Mouse (Mus musculus) cerebellum, postnatal 36 days (tissue): ENCODE results near the gene Gpc6.

Experiments
- DNase-seq, 2 experiments: peaks; one replicate each; pipeline ENCODE4 v3.0.0; 2021 to 2022; ENCODE audit warnings: mixed read lengths in 2 of 2

Gpc6 gene

GRCm38 (mm10) chr14:116947939-116948591 is 22.9 kb downstream of the Gpc6 start:
- DNase-seq: no peak

- no peak for DNase-seq
These were observed 32.0 kb downstream of the Gpc6 start for GRCm38 (mm10) chr14:116957154-116957553.

DNA sequence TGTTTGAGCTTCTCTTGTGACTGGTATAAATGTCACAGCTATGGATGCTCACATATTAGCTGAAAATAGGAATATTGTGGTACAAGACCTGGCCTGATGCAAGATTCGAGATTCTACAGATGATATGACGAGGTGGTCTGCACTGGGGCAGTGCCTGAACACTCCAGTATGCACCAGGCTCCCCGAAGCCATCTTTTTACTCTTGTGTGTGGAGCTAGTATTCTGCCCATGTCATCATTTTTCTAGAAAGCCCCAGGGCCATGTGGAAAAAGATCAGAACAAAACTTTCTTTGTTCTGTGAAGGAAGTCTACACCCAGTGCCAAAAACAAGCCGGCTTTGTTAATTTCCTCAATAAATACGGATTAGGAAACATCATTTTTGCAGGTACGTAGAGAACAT is 39.7 kb downstream of the Gpc6 start:
- no peak for DNase-seq

- DNase-seq: no peak
These were observed 49.6 kb downstream of the Gpc6 start for GRCm38 (mm10) chr14:116974708-116975107.

DNA sequence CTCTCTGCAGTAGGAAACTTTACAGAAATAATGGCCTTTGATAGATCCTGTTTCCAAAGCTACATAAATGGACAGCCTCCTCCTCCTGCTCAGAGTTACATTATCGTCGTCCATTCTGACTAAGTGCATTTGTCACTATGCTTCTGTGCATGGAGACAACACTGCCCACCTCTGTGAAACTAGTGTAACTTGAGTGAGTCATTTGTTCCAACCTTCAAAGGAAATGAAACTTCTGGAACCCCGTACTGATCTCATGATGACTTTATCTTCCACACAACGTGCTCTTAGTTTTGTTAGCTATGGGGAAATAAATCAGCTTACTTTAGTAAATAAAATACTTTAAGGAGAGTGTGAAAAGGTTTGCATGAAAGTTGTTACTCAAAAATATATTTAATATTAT is 50.1 kb downstream of the Gpc6 start:
- DNase-seq: no peak

GRCm38 (mm10) chr14:116977259-116977658 is 52.1 kb downstream of the Gpc6 start:
- no peak for DNase-seq

GRCm38 (mm10) chr14:116979714-116980382 is 54.7 kb downstream of the Gpc6 start:
- no peak for DNase-seq

DNA sequence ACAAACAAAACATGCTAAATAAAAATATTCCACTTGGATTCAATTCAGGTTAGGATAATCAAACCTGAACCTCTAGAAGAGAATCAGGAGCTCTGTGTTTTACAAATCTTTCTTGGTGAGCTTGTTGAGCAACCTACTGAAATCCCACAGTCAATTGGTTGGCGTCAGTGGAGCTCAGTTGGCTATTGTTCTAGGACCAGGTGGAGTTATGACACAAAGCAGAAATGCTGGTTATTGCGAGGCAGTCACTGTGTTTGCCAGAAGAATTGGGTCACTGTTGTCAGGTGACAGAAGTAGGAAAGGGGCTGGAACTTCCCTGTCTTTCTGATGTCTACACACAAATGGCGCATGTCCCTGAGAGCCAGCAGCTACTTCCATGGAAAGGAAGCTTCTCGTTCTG is 56.6 kb downstream of the Gpc6 start:
- DNase-seq: no peak

DNA sequence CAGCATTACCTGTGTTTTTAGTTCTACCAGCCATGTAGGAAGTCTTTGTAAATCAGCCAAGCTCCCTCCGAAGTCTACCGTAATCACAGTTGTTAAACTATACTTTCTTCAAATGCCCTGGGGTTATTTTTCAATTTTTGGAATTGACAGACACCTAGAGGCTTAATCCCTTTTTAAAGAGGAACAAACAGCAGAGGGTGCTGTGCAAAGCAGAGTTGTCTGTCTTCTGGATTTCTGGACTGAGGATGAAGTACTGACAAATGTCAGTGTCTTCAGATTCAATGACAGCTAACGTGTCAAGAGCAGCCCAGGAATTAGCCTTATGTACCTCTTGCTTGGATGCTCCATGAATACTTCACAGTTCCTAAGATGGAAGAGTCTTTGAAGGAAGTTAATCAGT is 62.2 kb downstream of the Gpc6 start:
- no peak for DNase-seq

GRCm38 (mm10) chr14:117000376-117000775 is 75.3 kb downstream of the Gpc6 start:
- DNase-seq: no peak

- DNase-seq: no peak
These were observed 77.2 kb downstream of the Gpc6 start for GRCm38 (mm10) chr14:117002313-117002712.

DNA sequence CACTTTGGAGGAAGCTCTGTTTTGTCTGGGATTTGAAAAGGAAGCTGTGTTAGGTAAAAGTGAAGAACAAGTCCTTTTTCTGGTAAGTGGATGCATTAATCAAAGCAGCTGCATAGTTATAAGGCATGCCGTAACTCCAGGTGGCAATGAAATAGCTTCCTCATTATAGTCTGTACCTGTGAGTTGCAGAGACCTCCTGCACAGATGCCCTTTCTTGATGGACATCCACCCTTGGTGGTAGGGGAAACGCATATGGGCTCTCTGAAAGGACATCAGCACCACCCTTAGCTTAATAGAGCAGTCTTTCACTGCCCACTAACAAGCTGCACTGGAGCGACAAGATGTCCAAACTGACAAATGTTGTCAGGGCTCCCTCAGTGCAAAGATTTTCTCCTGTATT is 83.7 kb downstream of the Gpc6 start:
- DNase-seq: no peak

GRCm38 (mm10) chr14:117012969-117013368 is 87.9 kb downstream of the Gpc6 start:
- DNase-seq: no peak

- DNase-seq: no peak
These were observed 88.5 kb downstream of the Gpc6 start for GRCm38 (mm10) chr14:117013554-117014117.

DNA sequence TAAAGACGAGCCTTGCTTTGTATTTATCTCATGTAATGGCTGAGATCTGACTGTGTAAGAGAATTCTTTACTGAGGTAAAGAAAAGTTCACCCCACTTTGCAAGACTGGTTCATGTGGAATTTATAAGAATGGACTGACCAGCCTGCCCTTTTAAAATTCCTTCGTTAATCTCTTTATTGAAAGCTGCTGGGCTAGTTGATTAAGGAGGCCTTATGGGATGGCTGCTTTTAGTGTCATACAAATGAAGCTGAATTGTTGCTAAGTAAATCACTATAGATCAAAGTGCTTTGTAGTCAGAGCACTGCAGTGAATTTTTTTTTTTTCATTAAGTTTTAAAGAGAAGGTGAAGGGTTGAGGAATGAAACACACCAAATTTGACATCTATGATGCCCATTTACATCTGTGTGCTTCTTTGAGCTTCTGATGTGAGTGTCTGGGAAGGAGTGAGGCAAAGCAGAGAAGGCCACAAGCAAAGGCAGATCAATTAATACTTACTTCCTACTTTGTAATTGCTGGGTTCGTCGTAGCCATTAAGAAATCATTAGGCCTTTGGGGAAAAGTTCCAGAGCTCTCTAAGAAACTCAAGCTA is 90.3 kb downstream of the Gpc6 start:
- DNase-seq: no peak

- no peak for DNase-seq
These were observed 97.2 kb downstream of the Gpc6 start for GRCm38 (mm10) chr14:117022180-117022799.

DNA sequence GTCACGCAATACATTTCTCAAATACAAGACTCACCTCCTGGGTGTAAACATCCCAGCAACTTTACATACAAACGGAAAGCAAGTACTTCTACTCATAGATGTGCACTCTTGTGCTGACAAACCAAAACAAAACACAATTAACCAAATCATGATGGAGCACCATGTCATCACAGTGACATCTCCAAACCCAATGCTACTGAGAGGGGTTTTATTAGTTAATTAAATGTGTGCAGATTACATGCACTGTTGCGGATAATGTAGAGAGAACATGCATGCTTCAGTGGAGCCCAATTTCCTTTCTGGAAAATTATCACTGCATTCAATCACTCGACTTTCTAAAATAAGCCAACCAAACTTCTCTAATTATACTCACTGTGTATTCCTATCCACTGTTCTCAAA is 109.0 kb downstream of the Gpc6 start:
- DNase-seq: no peak

DNA sequence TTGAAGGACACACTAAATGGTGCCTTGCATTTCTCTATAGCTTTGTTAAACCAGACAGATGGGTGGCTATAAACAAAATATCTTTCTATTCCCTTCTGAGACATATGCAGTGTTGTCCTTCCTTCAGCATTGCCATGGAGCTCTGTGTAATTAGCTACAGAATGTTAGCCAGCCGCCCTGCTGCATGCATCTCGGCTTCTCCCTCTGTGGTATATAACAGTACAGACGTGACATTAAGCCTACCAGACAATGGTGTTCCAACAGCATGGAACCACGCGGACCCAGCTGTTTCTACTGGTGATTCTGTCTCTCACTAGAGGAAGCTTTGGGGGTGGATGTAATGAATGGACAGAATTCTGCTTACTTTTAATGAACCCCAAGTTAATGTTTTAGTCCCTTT is 115.9 kb downstream of the Gpc6 start:
- DNase-seq: no peak

DNA sequence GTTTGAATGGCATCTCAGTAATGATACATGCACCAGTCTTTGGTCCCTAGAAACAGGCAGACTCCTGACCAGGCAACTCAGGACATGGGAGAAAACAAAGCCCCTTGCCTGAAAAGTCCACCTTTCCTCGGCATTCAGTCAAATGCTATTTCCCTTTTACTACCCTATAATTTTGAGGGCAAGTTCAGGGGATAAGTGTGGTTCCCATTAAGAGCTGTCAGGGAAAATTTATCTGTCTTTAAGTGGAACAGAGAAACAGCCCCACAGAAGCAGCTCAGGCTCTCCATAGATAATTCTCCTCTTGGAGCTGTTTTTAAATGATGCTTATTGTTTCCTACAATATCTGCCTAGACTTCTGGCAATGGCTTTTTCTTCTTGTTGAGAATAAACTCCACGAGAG is 123.8 kb downstream of the Gpc6 start:
- DNase-seq: no peak

GRCm38 (mm10) chr14:117050877-117051276 is 125.8 kb downstream of the Gpc6 start:
- no peak for DNase-seq

DNA sequence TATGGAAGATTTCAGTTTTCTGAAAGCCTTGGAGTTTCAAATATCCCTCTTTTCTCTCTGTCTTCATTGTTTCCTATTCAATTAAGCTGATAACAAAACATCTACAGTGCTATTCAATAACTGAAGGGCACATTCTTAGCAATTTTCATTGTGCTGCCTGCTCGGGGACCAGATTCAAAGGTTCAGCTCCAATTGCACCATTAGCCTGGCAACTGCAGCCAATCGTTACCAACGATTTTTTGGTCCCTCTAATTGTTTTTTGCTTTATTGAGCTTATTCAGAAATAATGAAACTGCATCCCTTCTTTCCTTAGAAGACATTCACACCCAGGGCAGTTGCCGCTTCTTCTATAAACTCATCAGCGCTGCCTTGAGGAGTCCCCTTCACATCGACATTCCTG is 128.2 kb downstream of the Gpc6 start:
- no peak for DNase-seq

GRCm38 (mm10) chr14:117055134-117055533 is 130.0 kb downstream of the Gpc6 start:
- DNase-seq: no peak

DNA sequence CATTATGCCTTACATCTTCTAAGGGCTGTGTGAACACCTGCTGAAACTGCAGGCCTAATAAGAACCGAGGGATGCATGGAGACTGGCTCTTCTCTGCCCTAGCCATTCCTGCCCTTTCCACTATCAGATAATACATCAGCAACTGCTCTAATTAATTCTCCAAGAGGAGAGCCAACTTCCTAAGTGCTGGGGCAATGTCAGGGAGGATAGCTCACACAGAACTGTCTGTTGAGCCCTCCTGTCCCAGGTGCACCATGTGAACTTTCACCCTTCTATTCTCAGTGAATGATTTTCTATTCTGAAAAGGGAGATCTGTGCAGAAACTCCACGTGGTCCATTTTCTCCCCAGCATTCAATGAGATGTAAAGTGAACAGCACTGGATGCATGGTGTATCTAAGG is 136.0 kb downstream of the Gpc6 start:
- no peak for DNase-seq

DNA sequence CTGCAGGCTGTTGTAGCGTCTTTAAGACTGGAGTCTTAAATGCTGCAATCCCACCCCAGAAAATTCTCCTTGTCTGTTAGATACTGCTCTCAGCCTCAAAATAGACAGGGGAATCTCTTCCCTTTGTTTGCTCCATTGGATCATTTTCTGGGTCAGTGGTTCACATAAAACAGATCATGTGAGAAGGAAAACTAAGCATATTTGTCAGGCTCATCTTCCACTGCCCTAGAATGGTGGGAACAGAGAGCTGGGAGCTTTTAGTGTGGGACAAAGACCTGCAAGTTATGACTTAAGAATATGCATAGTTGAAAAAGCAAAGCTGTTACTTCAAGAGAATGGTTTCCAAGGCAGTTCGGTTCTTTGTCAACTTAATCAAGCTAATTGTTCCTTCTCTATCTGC is 136.4 kb downstream of the Gpc6 start:
- DNase-seq: no peak
